Mouse (Mus musculus) gastrocnemius, adult 18-20 months (tissue): ENCODE measurements around the gene Dgki. TPM values are rescaled to one million over a fixed set of nuclear protein-coding genes. Genes with fewer than 3 reads are reported as not detected.

Experiments used
- DNase-seq: peaks from one replicate; pipeline ENCODE4 v3.0.0; 2021; ENCODE audit warnings: low spot score
- total RNA-seq, 2 experiments: library from RNA; stranded (reverse); gene quantifications; 2 replicates each; pipeline ENCODE4 v1.2.3; 2021

Dgki gene
- total RNA-seq, 2 experiments from 2014 or later: 0.11 to 0.40 TPM

- no peak for DNase-seq
Measured at GRCm38 (mm10) chr6:36816666-36817065, 483.3 kb downstream of the Dgki start.

DNA sequence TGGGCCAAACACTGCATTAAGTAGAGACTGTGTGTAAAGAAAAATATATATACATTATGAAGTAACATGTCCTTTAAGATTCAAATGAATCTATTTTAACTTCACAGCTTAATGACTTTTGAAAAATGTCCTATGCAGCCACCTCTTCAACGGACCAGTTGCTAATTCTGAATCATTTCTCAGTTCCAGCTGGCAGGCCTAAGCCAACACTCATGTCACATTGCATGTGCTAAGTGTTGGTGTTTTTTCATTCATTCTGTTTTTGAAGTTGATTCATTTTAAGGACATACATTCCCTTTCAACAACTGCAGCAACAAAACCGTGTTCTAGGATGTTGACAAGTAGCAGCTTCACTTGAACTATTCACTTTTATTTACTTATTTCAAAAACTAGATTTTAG is 484.0 kb downstream of the Dgki start:
- DNase-seq: no peak

DNA sequence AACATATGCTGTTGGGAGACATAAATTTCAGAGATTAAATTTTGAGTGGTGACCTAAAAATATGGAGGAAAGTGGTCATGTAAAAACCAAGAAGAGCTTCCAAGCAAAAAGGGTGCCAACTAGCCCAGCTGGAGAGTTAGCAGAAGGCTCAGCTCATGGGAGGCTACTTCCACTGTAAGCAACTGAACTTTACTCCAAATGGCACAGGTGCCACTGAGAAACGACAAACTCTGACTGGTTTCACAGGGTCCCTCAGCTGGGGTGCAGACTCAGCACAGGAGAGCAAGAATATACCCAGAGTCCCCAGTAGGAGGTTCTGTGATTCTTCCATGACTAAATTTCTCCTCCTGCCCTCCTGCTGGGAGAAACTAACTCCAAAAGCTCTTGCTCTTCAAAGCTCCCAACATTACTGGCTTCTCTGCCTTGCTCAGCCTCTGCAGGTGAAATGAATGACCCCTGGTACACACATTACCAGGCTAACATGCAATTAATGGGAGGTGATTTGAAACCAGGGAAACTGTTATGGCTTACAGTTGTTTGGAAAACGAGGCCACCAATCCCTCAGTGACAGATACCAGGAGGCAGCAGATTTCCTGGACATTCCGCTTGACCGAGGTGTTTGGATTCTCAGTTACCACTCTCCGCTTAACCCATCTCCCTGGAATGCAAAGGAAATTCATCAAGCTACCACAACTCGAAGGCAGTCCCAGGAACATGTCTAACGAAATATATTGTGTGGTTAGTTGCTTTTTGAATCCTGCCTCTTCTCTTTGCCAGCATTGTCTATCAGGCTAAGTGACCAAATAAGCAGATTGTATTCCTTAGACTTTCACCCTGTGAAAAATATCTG is 487.1 kb downstream of the Dgki start:
- no peak for DNase-seq

DNA sequence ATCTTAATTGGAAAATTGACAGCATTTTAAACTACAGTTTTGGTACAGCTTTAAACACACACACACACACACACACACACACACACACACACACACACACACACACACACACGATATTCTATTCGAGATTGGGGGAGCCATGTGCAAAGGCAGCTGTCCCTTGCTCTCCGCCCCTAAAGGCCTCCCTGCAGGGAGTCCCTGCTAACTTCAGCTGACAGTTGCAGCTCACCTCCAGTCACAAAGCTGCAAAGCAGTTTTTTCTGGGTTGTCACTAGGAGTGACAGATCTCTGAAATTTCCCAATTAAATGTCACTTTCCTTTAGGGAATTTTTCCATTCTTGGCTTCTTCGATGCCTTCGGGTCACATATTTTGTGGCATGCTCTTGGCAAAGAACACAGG is 489.5 kb downstream of the Dgki start:
- DNase-seq: no peak

- DNase-seq: no peak
Measured at GRCm38 (mm10) chr6:36809747-36810285, 490.2 kb downstream of the Dgki start, which contains the start of gene Ptn. Ptn (minus strand) TSS chr6:36810220.

- no peak for DNase-seq
Measured at GRCm38 (mm10) chr6:36809311-36809726, 490.7 kb downstream of the Dgki start.

GRCm38 (mm10) chr6:36808306-36809058 is 491.5 kb downstream of the Dgki start:
- no peak for DNase-seq

DNA sequence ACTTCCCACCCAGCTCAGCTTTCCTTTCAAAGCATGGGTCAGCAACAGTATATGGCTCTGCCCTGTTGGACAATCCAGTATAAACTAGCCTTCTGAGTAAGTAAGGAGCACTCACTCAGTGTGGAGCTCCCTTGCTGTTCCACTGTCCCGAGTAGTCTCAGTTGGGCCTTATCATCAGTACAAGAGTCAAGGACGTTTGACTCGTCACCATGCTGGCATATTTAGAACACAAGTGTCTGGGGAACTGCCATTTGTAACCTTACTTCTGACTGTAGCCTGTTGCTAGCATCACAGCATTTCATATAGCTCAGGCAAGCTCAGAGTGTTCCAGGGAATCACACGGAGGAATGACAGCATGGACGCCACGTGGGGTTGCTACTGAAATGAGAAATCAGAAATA is 493.1 kb downstream of the Dgki start:
- no peak for DNase-seq

- DNase-seq: no peak
Measured at GRCm38 (mm10) chr6:36800309-36800946, 499.6 kb downstream of the Dgki start.

GRCm38 (mm10) chr6:36797066-36797655 is 502.8 kb downstream of the Dgki start:
- DNase-seq: no peak

Other genes with a start within 250 kb of the Dgki start
- gene Creb3l2, start 142.0 kb upstream of the Dgki start, total RNA-seq: 10 to 100 TPM; 11.9 to 13.2 TPM
- not detected for gene Akr1d1, start 230.0 kb upstream of the Dgki start, total RNA-seq